Mouse (Mus musculus) liver, embryonic 14.5 days (tissue): ENCODE data around the gene Msl2.

Experiments used
- CTCF ChIP-seq: IDR thresholded peaks from 2 replicates; pipeline ENCODE4 v1.5.1; 2016; ENCODE audit warnings: antibody characterized with exemption, low read depth, control low read depth
- EP300 ChIP-seq: IDR thresholded peaks from 2 replicates; pipeline ENCODE4 v1.6.1; 2016; ENCODE audit warnings: antibody characterized with exemption, low read depth

DNA sequence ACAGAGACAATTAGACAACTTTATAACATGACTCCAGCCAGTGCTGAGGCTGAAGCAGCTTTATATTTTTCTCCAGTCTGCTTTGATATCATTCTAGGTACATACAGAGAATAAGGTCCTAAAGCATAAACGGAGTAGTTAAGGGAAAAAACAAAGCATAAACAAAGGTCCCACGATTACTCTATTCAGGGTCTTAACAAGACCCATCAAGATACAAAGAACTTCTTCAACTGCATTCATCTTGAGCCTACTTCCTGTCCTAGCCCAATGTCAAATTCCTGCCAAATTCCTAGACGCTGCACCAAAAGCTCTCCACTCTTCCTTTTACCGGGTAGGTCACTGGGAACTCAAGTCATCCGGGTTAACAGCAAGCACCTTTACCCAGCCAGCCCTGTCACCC is 32.4 kb upstream of the Msl2 start:
- TF ChIP-seq EP300 (no peak), CTCF (no peak)
